Mouse (Mus musculus) cerebellum, adult 11-12 months (tissue): ENCODE data around the gene Pparg.

Experiments
- DNase-seq: peaks from one replicate; pipeline ENCODE4 v3.0.0; 2022

Gene Pparg

DNA sequence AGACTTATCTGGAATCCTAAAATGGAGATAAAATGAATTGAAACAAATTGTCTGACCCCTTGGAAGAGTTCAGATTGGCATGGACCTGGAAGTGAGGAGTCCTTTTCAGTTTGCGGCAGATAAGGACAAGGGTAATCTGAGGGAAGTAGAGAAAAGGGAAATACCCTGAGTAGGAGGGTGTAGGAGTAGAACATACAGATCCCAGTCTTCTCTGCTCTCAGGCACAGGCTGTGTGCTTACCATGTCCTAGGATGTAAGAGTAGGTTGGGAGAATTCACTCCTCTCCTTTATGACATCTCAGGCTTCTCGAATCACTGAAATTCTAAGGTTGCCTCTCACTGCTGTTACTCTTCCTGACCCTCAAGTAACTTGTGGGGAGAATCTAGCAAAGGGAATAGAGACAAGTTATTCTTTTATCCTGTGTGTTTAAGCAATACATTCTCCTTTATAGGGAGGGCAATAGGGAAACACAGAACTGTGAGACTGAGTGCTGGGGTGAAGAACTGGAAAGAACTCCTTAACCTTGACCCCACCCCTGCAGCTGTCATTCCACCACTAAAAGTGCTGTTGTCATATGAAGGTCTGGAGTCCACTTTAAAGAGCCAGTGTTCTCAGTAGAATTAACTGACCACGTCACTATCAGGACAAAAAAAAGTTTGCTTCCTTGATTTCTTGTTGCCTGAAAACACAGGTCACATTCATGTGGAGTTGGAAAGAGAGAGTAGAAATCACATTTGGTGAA is 6.3 kb downstream of the Pparg start:
- no peak for DNase-seq

DNA sequence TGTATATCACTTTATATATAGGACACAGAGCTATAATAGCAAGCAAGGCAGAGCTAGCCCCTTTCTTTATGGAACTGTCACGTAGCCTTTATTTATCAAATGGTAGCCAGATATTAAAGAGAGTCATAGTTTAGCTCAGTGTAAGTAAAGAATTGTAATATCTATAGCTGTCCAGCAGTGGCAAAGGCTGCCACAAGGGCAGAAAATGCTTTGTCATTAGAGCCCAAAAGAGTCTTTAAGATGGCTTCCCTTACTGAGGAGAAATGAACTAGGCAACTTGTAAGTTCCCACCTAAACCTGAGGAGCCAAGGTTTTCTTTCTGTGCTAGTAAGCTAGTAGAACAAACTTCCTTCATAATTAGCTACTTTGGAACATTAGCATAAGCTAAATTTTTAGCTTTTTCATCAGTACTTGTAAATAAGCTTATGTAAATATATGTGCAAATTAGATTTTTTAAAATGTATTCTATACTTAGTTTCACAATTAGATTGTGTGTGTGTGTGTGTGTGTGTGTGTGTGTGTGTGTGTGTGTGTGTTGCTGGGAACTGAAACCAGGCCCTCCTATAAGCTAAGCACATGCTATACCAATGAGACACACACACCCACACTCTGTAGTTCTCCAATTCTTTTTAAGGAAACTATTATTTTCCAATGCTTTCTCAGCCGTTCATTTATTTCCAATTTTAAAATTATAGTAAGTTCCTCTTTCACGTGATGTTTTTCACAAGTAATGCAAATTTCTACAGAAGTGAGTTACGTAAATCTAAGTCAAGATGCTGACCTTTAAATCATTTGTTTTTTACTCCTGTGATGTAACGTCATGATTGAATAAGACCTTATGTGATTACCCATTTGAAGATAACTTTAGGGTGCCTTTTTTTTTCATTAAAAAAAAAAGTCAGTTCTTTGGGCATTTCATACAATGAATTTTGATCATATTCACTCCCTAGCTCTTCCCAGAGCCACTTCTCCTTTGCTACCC is 14.4 kb downstream of the Pparg start:
- no peak for DNase-seq

DNA sequence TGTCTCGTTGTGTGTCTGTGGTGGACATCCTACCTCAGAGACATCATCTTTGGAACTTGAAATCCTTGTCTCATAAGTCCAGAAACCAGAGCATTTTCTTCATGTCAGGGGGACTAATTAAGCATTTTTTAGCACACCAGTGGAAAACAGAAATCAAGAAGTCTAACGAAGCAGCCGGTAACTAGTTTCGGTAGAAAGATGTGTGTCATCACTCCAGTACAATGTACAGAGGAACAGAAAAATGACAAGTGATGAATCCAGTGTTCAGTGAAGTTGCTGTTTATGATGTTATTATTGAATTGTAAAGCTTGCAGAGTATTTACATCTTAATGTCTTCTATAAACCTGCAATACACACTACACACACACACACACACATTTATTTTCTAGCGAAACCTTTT is 19.8 kb downstream of the Pparg start:
- no peak for DNase-seq

DNA sequence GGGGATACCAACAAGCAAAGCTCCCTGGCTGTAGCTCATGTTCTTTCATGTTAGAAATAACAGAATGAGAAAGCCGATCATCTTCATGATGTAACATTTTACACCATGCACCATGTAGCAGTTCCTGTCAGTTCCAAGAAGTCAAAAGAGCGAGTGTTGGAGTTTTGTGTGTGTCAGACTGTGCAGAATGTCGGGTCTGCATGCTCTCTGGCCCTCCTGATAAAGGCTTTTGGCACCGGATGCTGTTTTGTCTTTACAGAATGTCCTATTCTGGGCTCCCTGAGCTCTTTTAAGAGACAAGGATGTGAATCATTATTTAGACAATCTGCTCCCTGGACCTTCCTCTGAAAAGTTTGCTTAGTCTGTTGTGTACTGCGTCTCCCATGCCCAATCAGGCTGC is 22.0 kb downstream of the Pparg start:
- no peak for DNase-seq

DNA sequence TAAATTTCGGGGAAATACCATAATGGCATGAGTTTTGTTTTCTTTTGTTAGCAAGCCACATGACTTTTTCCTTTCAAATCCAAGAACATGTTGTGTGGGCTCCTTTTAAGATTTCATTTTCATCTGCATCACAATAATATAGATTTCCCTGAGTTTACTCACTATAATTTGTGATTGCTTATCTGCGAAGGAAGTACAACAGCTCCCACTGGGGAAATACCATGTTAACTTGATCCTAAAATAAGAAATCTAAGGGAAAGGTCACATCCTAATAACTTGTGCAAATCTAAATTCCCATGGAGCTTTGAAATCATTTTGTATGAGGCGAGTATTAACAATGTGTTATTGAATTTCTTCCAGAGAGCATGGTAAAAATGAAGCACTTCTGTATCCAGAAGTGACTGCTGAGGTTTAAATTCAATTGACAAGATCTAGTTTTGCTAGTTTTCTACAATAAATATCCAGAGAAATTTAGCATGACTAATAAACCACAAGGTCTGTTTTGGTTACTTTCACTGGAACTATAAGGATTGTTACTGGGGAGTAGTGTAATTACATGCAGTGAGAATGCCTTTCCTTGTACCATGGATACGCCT is 29.3 kb downstream of the Pparg start:
- DNase-seq: no peak

DNA sequence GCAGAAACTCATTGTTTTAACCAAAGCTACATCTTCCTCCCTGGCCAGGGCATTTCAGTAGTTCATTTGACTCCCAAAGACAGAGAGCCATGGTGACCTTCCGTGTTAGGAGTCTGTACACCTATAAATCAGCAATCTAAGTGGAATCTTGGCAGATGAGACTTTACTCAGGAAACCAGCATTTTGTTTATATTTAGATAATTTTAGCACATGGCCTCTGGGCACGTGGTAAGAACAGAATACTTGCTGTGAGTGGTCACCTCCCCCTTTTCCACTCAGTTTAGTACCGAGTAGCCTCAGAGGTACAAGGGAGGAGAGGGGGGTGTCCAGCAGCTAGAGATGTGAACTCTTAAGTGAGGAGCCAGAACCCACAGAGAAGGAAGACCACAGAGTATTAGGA is 36.2 kb downstream of the Pparg start:
- no peak for DNase-seq

DNA sequence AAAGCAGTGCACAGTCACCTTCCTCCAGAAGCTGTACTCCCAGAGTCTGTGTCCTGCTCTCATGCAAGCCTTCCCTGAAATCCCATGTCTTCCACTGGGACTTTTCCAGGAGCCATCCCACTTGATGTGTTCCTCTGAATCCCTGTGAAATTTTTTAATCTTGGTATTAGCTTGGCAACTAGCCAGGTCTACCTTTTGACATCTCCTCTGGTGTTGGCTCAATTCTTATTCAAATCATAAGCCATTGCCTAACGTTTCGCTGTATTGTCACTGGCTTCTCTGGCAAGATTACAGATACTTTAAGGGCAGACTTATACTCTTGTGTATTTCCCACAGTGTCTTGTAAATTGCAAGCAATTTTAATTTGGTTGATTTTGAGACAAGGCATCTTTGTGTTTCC is 43.6 kb downstream of the Pparg start:
- DNase-seq: no peak

DNA sequence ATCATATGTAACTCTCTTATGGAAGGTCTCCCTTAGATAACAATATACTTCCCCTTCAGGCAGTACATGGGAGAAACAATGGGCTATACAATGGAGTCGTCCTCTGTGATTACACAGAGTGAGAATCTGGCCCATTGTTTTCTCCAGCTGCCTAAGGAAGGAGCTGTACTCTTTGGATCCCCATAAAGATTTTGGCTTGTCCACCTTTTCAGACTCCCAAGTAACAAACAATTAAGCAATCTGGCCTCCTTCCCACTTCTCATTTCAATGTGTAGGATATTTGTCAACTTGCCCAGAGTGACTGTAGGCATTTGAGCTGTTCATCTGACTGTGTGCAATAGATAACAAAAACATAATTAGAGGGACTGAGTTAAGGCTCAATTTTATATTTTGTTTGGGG is 50.7 kb downstream of the Pparg start:
- DNase-seq: no peak

DNA sequence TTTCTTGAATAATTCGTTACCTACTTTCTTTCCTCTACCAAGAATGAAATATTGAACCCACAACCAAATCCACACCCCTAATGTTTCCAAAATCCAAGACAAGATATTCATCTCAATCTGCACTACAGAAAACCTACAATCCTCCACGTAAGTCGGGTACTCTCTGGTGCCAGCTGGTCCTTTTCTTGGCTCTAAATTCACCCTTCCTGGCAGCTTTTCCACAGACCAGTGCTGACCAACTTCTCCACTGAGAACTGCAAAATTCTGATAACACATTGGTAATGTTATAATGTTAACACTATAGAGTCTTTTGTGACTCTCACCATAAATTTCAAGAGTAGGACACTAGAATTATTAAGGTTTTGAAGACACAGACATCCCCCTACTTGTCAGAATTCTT is 57.4 kb downstream of the Pparg start:
- DNase-seq: no peak

DNA sequence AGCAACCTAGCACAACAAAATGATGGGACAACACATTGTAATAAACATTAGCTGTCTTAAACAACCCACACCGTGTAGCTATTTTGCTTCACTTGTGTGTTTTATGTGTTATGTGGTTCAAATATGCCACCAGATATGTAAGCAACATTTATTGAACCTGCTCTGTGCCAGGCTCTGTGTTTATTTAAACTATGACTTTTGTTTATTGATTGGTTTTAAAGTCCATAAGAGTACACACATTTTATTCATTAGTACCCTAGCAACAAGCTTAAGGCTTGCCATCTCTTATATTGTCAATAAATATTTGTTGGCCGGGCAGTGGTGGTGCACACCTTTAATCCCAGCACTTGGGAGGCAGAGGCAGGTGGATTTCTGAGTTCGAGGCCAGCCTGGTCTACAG is 58.2 kb downstream of the Pparg start:
- no peak for DNase-seq

DNA sequence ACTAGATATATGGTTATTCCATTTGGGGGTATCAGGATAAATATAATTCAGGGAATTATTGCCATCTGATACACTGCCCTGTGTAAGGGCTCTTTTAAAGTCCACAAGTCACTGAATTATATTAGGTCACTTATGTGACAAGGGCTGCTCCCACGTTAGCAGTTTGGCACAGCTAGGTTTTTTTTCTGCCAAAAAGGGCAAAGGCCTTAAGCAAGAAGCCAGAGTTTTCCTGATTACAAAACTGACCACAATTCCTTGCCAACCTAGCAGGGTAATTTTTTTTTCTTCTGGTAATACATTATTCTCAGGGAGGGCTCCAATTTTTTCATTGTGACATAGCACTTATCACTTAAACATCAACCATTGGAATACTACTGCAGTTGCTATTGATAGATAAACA is 60.2 kb downstream of the Pparg start:
- DNase-seq: no peak

DNA sequence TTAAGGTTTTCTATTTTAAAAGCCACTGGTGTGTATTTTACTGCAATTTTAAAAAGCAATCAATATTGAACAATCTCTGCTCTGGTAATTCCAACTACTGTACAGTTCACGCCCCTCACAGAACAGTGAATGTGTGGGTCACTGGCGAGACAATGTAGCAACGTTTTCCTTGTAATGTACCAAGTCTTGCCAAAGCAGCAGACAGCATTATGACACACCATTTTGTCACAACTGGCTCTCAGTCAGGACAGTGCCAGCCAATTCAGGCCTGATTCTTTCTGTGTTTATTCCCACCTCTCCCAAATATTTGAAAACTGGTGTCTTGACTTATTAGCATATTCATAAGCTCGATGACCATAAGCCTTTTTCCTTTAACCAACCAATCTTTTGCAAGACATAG is 60.9 kb downstream of the Pparg start:
- DNase-seq: no peak

DNA sequence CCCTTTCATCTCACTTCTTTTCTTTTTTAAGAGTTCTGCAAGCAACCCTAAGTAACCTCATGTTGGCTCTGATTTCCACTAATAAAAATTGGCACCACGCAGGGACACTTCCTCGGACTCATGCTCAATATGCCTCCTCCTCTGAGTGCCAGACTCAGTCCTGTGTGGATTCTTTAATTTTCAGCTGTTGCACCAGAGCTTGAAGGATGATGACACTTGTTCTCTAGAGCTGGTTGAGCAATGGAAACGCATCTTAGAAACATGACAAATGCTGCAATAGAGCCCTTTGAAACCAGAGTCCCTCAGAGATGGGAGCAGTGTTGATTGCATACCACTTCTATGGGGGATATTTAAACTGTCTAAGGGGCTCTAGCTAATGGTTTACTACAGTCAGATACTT is 63.7 kb downstream of the Pparg start:
- DNase-seq: no peak

DNA sequence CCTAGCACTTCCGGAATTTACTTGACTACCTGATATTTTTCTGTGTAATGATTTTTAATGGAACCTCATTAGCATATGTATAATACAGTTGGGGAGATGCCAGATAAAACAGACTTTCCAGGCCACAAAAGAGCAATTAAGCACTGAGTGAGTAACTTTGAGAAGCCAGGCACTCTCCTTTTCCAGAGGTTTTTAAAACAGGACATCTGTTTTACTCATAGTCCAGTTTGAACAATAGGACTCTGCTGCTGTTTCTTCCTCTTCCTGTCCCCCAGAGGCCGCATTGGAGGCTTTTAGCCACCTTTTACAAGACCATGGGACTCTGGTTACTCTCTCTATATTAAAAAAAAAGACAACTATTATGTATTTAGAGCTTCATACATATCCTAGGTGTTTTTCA is 72.0 kb downstream of the Pparg start:
- DNase-seq: no peak

DNA sequence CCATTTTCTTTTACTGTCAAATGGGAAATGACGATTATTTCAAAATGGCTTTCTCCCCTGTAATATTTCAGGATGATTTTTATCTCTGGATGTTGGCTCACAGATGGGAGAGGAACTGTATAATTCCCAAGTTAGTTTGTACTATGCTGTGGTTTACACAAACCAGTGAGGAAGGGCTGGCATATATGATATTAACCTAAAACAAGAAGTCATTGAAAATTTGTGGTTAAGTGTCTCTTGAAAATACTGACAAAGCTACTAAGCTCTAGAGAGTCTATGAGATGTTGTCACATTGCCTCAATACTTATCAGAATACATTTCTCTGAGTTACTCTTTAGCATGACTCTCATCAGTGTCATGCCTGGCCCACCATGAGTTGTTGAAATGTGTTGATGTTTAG is 73.3 kb downstream of the Pparg start:
- no peak for DNase-seq

DNA sequence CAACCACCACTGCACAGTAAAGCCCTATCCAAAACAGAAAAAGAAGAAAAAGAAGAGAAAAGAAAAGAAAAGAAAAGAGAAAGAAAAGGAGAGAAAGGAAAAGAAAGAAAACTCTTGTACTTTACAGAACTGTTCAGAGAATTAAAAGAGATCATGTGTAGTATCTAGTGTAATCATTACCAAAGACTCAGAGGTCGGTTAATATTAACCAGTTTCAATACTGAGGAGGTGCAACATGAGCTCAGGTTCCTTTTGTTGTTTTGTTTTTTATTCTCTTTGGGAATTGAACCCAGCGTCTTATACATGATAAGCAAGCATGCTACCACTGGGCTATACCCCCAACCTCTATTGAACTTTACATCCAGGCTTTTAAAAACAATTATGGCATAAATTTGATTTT is 74.1 kb downstream of the Pparg start:
- DNase-seq: no peak

DNA sequence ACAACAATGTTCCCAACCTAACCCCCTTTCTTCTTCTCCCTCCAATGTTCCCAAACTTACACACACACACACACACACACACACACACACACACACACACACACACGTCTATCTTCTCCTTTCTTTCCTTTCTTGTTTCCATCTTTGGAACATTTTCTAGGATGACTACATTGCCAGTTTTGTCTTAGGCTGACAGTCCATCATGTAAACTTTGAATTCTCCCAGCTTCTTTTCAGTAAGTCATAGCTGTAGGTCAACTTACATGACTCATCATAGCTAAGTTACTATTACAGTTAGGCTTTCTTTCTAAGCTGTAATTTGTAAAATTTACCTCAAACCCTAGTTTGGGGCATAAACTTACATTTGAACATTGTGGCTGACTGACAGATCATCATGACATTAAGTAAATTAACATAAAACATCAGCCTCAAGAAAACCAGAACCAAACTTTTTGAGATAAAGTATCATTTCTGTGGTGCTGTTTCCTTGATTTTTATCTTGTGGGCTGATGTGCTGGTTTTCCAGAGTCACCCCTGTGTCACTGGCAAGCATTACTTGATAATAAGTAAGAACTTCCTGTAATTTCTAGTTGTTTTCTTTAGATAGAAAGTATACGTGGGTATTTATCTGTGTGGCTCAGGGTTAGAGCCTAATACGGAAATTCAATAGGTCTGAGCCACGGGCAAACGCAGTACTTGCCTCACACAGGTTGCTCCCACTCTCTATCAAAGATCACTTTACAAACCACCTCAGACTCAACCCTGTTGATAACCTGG is 79.7 kb downstream of the Pparg start:
- no peak for DNase-seq

DNA sequence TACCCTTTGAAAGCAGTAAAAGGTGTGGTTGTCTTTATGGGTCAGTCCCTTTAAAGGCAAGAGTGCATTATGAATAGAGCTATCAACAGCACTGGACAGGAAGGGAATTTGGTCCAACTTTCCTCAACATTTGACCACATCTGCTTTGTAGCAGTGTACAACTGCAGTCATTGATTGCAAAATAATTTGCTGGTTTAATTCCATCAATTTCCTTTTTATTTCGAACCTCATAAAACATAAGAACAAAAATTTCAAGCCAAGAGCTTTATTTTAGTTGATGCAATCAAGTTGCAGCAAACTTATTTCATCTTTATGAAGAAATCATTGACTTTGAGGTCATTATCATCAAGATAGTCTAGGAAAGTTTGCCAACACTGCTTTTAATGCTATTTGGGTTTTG is 91.8 kb downstream of the Pparg start:
- no peak for DNase-seq

DNA sequence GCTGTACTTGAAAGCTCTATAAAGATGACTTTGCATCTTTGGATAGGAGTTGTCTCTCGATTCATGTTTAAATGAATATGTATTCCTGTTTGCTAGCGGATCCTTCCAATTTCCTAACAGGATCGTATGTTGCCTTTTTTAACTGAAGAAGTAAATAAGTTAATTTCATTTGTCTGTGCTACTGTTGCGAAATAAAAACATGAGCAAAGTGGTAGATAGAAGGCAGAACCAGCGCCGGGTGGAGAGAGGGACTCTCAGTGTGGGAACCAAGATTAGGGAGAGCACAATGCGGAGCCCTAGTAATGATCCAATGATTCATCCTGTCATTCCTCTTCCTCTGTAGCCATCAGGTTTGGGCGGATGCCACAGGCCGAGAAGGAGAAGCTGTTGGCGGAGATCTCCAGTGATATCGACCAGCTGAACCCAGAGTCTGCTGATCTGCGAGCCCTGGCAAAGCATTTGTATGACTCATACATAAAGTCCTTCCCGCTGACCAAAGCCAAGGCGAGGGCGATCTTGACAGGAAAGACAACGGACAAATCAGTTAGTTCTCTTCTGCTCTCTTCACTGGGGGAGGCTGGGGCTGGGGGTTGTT is 102.1 kb downstream of the Pparg start:
- DNase-seq: peak; percentile 79

DNA sequence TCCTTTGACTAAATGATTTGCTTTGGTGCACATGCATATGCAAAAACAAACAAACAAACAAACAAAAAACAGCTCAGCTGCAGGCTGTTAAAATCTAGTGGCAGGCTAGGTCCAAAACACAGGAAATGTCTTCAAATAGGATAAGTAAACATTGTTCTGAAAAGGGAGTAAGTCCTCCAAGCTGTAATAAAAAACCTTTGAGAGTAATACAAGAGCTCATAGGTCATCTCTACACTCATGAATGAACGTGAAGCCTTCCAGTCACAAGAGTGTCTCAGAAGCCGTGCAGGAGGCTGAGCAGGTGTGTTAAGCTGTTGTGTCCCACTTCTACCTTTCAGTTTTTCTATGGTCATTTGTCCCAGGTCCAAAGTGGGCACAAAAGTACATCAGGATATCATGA is 102.6 kb downstream of the Pparg start:
- no peak for DNase-seq

DNA sequence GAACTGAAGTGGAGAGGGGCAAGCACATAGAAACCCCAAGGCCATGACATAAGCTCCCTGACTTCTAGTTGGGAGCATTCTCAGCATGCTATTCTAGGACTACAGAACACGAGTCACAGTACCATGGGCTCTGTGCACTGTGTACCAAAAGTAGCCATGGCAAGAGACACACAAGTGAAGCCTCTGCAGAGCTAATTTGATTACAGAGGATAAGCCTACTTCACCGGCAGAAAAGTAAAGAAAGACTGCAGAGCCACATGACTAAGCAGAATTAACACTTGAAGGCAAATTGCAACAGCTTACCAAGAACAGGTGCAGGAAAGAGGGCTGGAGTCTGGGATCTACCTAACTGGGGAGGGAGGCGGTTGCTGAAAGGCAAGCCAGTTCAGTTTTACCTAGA is 103.9 kb downstream of the Pparg start:
- DNase-seq: no peak

DNA sequence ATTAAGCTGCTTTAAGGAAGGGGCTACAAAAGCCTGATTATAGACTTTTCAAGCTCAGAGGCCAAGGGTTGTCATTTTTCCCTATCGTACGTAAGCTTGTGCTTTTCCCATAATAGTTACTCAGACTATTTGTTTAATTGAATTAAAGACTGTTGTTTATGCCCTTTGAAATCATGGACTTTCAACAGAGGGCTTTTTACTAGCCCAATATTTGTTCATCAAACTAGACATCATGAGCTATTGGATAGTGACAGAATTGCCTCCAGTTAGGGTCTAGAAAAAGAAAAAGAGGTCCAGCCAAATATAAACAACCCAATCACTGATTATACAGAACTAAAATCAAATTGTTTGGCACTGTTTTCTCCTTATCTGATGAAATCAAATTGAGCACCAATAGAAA is 104.7 kb downstream of the Pparg start:
- DNase-seq: no peak

DNA sequence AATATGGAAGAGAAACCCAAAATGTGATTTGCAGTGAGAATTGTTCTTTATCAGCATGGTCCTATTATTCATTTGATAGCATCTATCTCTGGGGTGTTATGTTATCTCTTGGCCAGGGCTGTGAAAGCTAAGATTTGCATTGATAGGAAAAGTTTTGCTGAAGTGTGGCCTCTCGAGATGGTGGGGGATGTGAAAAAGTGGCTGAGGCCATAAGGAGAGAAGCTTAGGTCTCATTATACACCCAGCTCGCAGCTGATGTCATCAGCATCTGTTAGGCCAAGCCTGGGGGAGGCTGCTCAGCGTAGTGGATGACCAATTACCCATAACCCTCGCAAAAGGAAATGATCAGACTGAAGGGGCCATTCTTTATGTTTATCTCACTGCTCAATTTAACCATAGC is 105.1 kb downstream of the Pparg start:
- no peak for DNase-seq
